Mouse (Mus musculus) intestine, embryonic 16.5 days (tissue): ENCODE data around the gene Uggt2. TPM values are rescaled to one million over a fixed set of nuclear protein-coding genes. Genes with fewer than 3 reads are reported as not detected.
A peak's percentile ranks its signal among the peaks of the same experiment; 100 is the strongest.

ENCODE experiments used
- ATAC-seq: fragments of 200-750 bp; cut with Nextera tagmentation; 2 replicates; pipeline ENCODE4 v1.8.0; 2017; ENCODE audit warnings: moderate TSS enrichment, moderate library complexity
- H3K27ac ChIP-seq: fragments of 300-500 bp; sonication (generic); 2 replicates; pipeline ENCODE4 v1.5.1; 2014; ENCODE audit warnings: mild to moderate bottlenecking, low read length
- H3K27me3 ChIP-seq: fragments of 300-500 bp; sonication (generic); replicated peaks from 2 replicates; pipeline ENCODE4 v1.6.1; 2014; ENCODE audit warnings: low read length, control low read depth, mixed read lengths; ENCODE audit not compliant: control insufficient read depth, insufficient read depth
- H3K36me3 ChIP-seq: fragments of 300-500 bp; sonication (generic); 2 replicates; pipeline ENCODE4 v1.6.1; 2014; ENCODE audit warnings: low read length, control low read depth; ENCODE audit not compliant: control insufficient read depth, insufficient read depth
- H3K4me1 ChIP-seq: fragments of 300-500 bp; sonication (generic); 2 replicates; pipeline ENCODE4 v1.6.1; 2014; ENCODE audit warnings: low read length, control low read depth, mixed read lengths; ENCODE audit not compliant: control insufficient read depth, insufficient read depth
- H3K4me2 ChIP-seq: fragments of 300-500 bp; sonication (generic); 2 replicates; pipeline ENCODE4 v1.6.1; 2014; ENCODE audit warnings: low read depth, low read length, control low read depth
- H3K4me3 ChIP-seq: fragments of 300-500 bp; sonication (generic); 2 replicates; pipeline ENCODE4 v1.5.1; 2014; ENCODE audit warnings: mild to moderate bottlenecking, low read length
- H3K9ac ChIP-seq: fragments of 300-500 bp; sonication (generic); 2 replicates; pipeline ENCODE4 v1.6.1; 2014; ENCODE audit warnings: low read depth, low read length
- H3K9me3 ChIP-seq: fragments of 300-500 bp; sonication (generic); 2 replicates; pipeline ENCODE4 v1.6.1; 2016; ENCODE audit warnings: low read length, control low read depth; ENCODE audit not compliant: control insufficient read depth
- WGBS: fragments of 180-500 bp; shearing (Covaris S2); extraction: QIAGEN DNeasy Blood & Tissue Kit; methylation state at CpG from one replicate; pipeline ENCODE4 v1.1.7; 2014; 5-methylcytosine and 5-hydroxymethylcytosine counted together
- polyA plus RNA-seq: library from polyadenylated mRNA; unstranded; fragments of >200 nt; fragmentation: Nextera tagmentation; extraction: Ambion mirVana; gene quantifications from 2 replicates; pipeline ENCODE4 v1.2.1, GENCODE M21; 2015

Uggt2 gene
- polyA plus RNA-seq, 1 experiment from 2014 or later, result 6.1 TPM

GRCm38 (mm10) chr14:118940796-118941495 is 158.3 kb downstream of the Uggt2 start:
- no peaks in the 10 kb centered on the region for H3K36me3 ChIP-seq
- 85% methylated on average over 4 of the region's 4 CpGs for WGBS
- no peaks in the 10 kb centered on the region for H3K9me3 ChIP-seq
- H3K9ac ChIP-seq, result no peak overlapping the region
- H3K4me1 ChIP-seq, result peaks cover 13% of the 10 kb centered on the region
- H3K27me3 ChIP-seq, result no peaks in the 10 kb centered on the region
- no peak overlapping the region for H3K4me3 ChIP-seq
- no peak overlapping the region for H3K27ac ChIP-seq
- H3K4me2 ChIP-seq, result no peak overlapping the region
- ATAC-seq, result no peak

GRCm38 (mm10) chr14:118938551-118938950 is 160.7 kb downstream of the Uggt2 start:
- ATAC-seq, result no peak
- Histone ChIP-seq H3K4me3 (peak overlapping the region; percentile 100), H3K36me3 (no peaks in the 10 kb centered on the region), H3K9me3 (no peaks in the 10 kb centered on the region), H3K27ac (peak overlapping the region; percentile 96), H3K9ac (peak overlapping the region; percentile 100), H3K4me2 (peak overlapping the region; percentile 58), H3K4me1 (peaks cover 13% of the 10 kb centered on the region), H3K27me3 (no peaks in the 10 kb centered on the region)
- 2% methylated on average over 7 of the region's 7 CpGs for WGBS

GRCm38 (mm10) chr14:118937533-118938492 is 161.4 kb downstream of the Uggt2 start, which contains the start of gene Dnajc3:
Gene Dnajc3 (plus strand): TSS chr14:118937976.
- H3K9me3 ChIP-seq, result no peaks in the 10 kb centered on the region
- peak within 1 kb of the TSS; percentile 100 for H3K9ac ChIP-seq
- H3K36me3 ChIP-seq, result no peaks in the 10 kb centered on the region
- peak within 1 kb of the TSS; percentile 67 for H3K4me2 ChIP-seq
- H3K27me3 ChIP-seq, result no peaks in the 10 kb centered on the region
- H3K4me3 ChIP-seq, result peak within 1 kb of the TSS; percentile 100
- peak within 1 kb of the TSS; percentile 96 for H3K27ac ChIP-seq
- peak; percentile 100 for ATAC-seq
- under 1% methylated on average over 120 of the region's 124 CpGs for WGBS
- peaks cover 13% of the 10 kb centered on the region for H3K4me1 ChIP-seq

- Histone ChIP-seq H3K4me1 (peaks cover 13% of the 10 kb centered on the region), H3K4me2 (peak overlapping the region; percentile 67), H3K27me3 (no peaks in the 10 kb centered on the region), H3K36me3 (no peaks in the 10 kb centered on the region), H3K9ac (peak overlapping the region; percentile 79), H3K9me3 (no peaks in the 10 kb centered on the region), H3K27ac (peak overlapping the region; percentile 93), H3K4me3 (peak overlapping the region; percentile 100)
- 32% methylated on average over 4 of the region's 4 CpGs for WGBS
- 0 out of 2 replicates have a peak, but pooled peaks have one; percentile 4 for ATAC-seq
Observed at GRCm38 (mm10) chr14:118936952-118937351, 162.3 kb downstream of the Uggt2 start.

- ATAC-seq, result no peak
- Histone ChIP-seq H3K9ac (no peak overlapping the region), H3K4me1 (peaks cover 13% of the 10 kb centered on the region), H3K9me3 (no peaks in the 10 kb centered on the region), H3K36me3 (no peaks in the 10 kb centered on the region), H3K27me3 (no peaks in the 10 kb centered on the region), H3K4me2 (no peak overlapping the region), H3K27ac (no peak overlapping the region), H3K4me3 (no peak overlapping the region)
- 66% methylated on average over 3 of the region's 3 CpGs for WGBS
Observed at GRCm38 (mm10) chr14:118936236-118936635, 163.0 kb downstream of the Uggt2 start.

Other genes starting within 250 kb of the Uggt2 start
- 5.9 and 6.8 TPM in 2 replicates for gene Dzip1, start 174.0 kb downstream of the Uggt2 start, polyA plus RNA-seq
- gene Dnajc3, start 161.5 kb downstream of the Uggt2 start, polyA plus RNA-seq, result 47.0 and 51.6 TPM in 2 replicates
- gene Hs6st3, start 38.9 kb upstream of the Uggt2 start, polyA plus RNA-seq, result not detected in 2 replicates